Mouse (Mus musculus): Measurements from ENCODE around the gene Tnfrsf22. TPM values are rescaled to one million over a fixed set of nuclear protein-coding genes. Genes with fewer than 3 reads are reported as not detected.

Tnfrsf22 gene
- total RNA-seq, 2 experiments from 2014 or later, result 5.0 to 7.7 TPM

Other genes starting within 250 kb of the Tnfrsf22 start
- 10 to 100 TPM; 47.3 to 47.8 TPM for gene Cdkn1c, start 188.6 kb downstream of the Tnfrsf22 start, total RNA-seq (2021)
- not detected for gene Slc22a18, start 175.9 kb downstream of the Tnfrsf22 start, total RNA-seq (2021)
- not detected for gene Phlda2, start 146.5 kb downstream of the Tnfrsf22 start, total RNA-seq (2021)
- gene Nap1l4, start 100.6 kb downstream of the Tnfrsf22 start, total RNA-seq (2021), result 100 to 1,000 TPM; 177 to 178 TPM
- 10 to 100 TPM; 77.5 to 91.2 TPM for gene Cars, start 49.6 kb downstream of the Tnfrsf22 start, total RNA-seq (2021)
- under 1 TPM; 0.18 to 0.20 TPM for gene Tnfrsf26, start 20.9 kb downstream of the Tnfrsf22 start, total RNA-seq (2021)
- gene Tnfrsf23, start 36.2 kb upstream of the Tnfrsf22 start, total RNA-seq (2021), result 1 to 10 TPM; 2.1 to 2.9 TPM
- 10 to 100 TPM; 67.5 to 84.1 TPM for gene Osbpl5, start 107.3 kb upstream of the Tnfrsf22 start, total RNA-seq (2021)
- gene Mrgprg, start 117.3 kb upstream of the Tnfrsf22 start, total RNA-seq (2021), result not detected
- gene Mrgpre, start 134.8 kb upstream of the Tnfrsf22 start, total RNA-seq (2021), result 10 to 100 TPM; 15.3 to 16.5 TPM
- 1 to 10 TPM; 4.5 to 6.1 TPM for gene Nadsyn1, start 173.2 kb upstream of the Tnfrsf22 start, total RNA-seq (2021)
- 10 to 100 TPM; 84.2 to 85.6 TPM for gene Dhcr7, start 173.5 kb upstream of the Tnfrsf22 start, total RNA-seq (2021)
- not detected for gene Gm498, start 217.2 kb upstream of the Tnfrsf22 start, total RNA-seq (2021)